Mouse (Mus musculus): ENCODE measurements at regions not wholly inside any gene's neighbourhood (a gene's known extent, or its start where the extent isn't known, plus 50 kb on each side); places are given as distances from the start of the nearest gene placed in this dataset.
"Not testable (repeated sequence)": the region's sequence is repeated elsewhere in the genome, so short reads cannot be mapped to it uniquely, and the experiment has no call there.

DNA sequence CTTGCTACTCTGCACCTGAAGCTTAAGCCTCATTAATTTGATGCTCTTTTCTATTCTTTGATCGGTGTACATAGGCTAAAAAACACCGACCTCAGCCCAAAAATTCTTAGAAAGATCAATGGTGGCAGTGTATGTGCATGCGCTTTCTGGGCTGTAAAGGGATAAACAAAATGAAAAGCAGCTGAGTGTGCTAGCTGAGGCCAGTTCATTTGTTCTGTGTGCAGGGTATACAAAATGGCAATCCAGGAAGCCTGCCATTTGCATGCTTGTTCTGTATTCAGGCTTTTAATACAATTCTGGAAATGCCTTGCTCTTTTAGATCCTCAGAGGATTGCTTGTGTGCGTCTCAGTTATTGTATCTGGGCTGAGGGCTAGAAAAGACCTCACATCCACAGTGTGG, 817.1 kb downstream of the Gm9195 start:
- ATAC-seq (replicated peaks; ENCODE audit: low FRiP score, low TSS enrichment, poor library complexity, severe bottlenecking), result no peak

DNA sequence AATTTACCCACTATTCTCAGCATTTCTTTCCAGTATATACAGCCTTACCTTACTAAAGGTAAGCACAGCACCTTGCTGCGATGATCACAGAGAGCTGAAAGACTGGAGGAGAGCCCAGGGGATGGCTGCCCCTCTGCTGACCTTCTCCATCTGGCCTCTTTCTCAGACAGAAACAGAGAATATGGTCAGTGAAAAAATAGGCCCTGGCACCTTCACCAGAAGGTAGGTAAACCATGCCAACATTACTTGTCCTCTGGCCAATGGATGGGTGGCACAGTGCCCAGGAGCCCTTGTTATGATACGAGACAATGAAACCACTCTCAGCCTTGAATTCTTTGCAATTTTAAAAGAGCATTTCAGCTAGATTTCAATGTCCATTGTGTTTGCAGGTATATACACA, 817.8 kb downstream of the Gm9195 start:
- ATAC-seq (replicated peaks; ENCODE audit: low FRiP score, low TSS enrichment, poor library complexity, severe bottlenecking), result no peak

DNA sequence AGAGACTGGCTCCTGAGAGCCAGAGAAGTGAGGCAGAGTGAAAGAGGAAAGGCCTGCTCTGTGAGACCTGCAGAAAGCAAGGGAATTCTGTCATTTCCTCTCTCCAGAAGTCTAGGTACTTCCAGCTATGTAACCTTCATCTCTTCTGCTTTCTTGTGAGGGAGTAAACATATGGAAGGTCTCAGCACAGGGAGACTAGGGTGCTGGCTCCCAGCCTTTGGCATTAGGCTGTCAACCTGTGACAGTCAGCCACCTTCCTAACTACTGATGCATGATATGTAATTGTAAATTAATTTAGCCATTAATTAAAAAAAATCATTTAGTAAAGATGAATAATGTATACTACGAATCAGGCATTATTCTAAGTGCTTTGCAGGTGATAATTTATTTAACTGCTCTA, 819.2 kb downstream of the Gm9195 start:
- no peak for ATAC-seq (replicated peaks; ENCODE audit: low FRiP score, low TSS enrichment, poor library complexity, severe bottlenecking)

DNA sequence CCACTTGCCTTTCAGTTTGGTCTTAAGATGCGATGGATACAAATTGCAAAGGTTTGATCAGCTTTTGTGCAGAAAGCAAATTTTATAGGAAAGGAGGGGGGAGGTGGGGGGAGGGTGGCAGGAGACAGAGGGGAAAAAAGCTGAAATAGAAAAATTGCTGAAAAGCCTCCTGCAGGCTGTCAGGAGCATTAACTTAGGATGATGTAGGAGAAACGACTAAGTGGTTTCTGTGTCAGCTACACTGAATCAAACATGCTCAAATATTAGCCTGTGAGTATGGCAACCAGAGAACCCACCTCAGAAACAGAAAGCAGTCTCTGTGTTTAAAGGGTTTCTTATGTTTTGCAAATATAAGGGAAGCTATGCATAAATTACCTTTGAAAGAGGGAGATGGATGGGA, 819.6 kb downstream of the Gm9195 start:
- no peak for ATAC-seq (replicated peaks; ENCODE audit: low FRiP score, low TSS enrichment, poor library complexity, severe bottlenecking)

DNA sequence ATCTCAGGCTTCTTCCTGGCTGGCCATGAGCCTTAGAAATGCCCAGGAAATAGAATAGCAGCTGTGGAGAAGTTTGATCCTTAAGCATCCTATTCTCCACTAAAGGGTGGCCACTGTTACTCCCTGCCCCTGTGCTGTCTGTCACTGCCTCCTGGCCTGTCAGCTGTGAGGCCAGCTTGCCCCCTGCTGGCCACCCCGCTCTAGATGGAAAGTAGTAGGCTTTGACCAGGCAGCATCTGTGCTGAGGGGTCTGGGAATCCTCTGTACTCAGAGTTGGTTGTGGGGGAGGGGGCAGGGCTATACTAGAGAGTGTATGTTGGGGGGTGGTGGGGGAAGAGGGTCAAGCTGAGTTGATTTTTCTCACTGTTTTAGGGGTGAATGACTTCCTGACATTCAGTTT, 821.2 kb downstream of the Gm9195 start:
- peak; percentile 71 for ATAC-seq (replicated peaks; ENCODE audit: low FRiP score, low TSS enrichment, poor library complexity, severe bottlenecking)

GRCm38 (mm10) chr14:71666656-71667055, 825.0 kb downstream of the Gm9195 start:
- no peak for ATAC-seq (replicated peaks; ENCODE audit: low FRiP score, low TSS enrichment, poor library complexity, severe bottlenecking)

DNA sequence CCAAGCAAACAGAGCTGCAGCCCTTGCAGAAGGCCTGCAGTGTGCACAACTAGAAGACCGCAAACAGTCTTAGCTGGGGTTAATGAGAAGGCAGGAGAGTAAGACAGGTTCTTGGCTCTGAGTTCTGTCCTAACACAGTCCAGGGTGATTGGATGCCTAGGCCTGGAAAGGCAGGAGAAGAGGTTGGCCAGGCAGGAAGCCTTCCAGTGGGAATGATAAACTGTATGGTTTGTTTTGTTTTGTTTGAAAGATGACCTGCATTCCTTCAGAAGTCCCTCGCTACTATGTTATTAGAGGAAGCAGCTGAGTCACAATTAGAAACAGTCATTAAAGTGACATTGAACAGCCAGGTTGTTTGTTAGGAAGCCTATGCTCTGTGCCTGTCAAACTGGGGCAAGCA, 831.5 kb downstream of the Gm9195 start:
- no peak for ATAC-seq (replicated peaks; ENCODE audit: low FRiP score, low TSS enrichment, poor library complexity, severe bottlenecking)

DNA sequence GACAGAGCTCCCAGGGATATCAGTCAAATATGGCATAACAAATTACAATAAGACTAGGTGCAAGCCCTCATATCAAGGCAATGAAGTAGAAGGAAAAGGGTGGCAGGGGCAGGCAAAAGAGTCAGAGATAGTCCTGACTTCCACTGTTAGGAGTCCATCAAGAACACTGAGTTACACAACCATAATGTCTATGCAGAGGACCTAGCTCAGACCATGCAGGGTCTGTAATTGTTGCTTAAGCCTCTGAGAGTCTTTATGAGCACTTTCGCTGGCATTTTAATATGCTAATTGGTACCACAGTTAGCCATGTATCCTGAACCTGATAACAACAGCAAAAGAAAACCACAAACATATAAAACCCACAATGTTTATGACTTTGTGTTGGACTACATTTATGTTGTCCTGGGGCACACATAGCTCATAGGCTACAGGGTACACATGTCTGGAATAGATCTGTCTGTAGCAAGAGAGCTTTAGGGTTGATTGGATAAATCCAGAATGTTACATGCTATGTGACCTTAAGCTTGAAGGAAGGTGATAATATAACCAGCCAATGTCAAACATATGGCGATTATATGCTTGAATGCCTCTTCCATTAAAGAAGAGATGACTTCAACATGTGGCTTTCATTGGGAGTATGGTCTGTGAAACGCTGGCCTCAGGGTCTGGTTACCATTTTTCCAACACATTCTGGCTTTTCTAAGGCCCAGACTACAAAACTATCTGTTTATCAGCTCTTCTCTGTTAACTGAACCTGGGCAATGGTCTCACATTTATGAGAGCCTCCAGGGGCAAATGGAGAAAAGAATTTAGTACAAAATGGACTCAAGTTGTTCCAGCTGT, 836.6 kb downstream of the Gm9195 start:
- no peak for ATAC-seq (replicated peaks; ENCODE audit: low FRiP score, low TSS enrichment, poor library complexity, severe bottlenecking)

GRCm38 (mm10) chr14:71642536-71642935, 849.1 kb downstream of the Gm9195 start:
- ATAC-seq (replicated peaks; ENCODE audit: low FRiP score, low TSS enrichment, poor library complexity, severe bottlenecking), result no peak

GRCm38 (mm10) chr14:71639083-71639482, 852.6 kb downstream of the Gm9195 start:
- no peak for ATAC-seq (replicated peaks; ENCODE audit: low FRiP score, low TSS enrichment, poor library complexity, severe bottlenecking)

GRCm38 (mm10) chr14:71635091-71635490, 856.5 kb downstream of the Gm9195 start:
- ATAC-seq (replicated peaks; ENCODE audit: low FRiP score, low TSS enrichment, poor library complexity, severe bottlenecking), result no peak

DNA sequence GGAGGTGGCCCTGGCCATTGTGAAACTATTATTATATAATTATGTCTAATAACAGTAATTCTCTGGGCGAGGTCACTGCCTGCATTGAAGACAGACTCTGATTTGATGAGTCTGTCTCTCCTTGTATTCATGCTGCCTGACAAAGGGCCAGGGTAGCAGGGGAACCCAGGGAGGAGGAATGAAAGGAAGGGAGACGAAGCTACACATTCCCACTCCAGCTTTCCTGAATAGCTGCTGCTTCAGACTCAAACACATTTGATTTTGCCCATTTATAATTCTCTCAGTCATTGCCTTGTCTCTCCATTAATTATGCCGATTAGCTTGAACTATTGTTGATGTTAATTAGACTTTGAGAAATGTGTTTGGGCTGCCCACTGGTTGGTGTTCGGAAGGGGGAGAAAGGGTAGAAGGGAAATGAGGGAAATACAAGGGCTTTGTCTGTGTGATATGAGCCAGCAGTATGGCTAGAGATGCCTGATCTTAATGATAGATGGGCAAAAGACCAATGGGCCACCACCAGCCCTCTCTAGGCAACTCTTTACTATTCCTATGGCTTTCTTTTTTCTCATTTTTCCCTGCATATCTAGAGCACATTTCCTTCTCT, 881.8 kb downstream of the Gm9195 start:
- no peak for ATAC-seq (replicated peaks; ENCODE audit: low FRiP score, low TSS enrichment, poor library complexity, severe bottlenecking)

GRCm38 (mm10) chr14:71603710-71604109, 887.9 kb downstream of the Gm9195 start:
- no peak for ATAC-seq (replicated peaks; ENCODE audit: low FRiP score, low TSS enrichment, poor library complexity, severe bottlenecking)

DNA sequence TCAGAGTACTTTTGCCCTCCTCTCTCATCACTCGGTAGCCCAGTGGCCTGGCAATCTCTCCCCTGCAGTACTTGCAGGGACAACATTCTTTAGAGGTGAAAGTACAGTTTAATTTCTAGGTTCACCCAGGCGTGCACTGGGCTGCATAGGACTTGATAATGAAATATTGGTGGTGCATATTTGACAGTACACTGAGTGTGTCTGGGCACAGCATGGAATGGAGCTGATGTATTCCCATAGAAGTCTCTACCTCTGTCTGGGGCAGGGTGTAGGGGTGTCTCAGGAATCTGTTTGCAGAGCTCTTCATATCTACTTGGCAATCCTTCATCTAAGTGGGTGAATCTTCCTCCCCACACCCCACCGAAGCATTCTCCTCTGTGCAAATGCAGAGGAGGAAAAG, 893.8 kb downstream of the Gm9195 start:
- ATAC-seq (replicated peaks; ENCODE audit: low FRiP score, low TSS enrichment, poor library complexity, severe bottlenecking), result no peak

DNA sequence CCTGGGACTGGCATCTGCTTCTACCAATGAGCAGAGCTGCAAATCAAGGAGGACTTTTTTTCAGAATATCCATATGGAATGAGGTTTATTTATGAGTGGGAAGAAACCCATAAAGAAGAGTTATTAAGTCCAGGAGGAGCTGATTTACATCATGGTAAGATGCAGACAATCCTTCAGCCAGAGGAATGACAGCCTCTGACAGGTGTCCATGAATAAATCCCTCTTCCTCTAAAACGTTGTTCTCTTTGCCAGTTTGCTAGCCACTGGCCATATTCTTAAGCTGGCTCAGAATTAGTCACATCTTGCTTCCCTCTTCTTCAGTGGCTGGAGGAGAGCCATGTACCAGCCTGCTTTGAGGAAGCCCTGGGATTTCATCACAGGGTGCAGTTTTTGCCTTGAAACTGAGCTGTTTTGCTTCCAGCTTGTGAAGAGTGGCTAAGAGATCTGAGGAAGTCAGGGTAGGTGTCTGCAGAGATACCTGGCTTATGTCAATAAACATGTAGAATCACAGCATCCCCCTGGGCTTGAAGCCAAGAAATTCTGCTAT, 902.9 kb downstream of the Gm9195 start:
- no peak for ATAC-seq (replicated peaks; ENCODE audit: low FRiP score, low TSS enrichment, poor library complexity, severe bottlenecking)

DNA sequence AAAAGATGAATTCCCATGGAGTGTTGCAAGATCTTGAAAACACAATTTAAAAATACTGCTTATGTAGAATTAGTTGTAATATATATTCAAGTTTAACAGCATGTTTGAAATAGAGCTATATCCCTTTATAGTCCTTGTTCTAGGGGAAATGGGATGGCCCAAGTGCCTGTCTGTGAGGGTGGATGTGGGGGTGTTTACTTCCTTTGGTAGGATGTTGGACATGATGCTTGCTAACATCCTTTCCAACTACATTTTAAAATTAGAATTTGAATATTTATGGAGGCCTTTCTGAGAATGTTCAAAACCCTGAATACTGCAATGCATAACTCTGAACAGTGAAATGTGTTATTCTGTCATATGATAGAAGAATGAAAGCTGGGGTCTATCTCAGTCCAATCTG, 903.6 kb downstream of the Gm9195 start:
- ATAC-seq (replicated peaks; ENCODE audit: low FRiP score, low TSS enrichment, poor library complexity, severe bottlenecking), result no peak

GRCm38 (mm10) chr14:71564816-71565215, 926.8 kb downstream of the Gm9195 start:
- ATAC-seq (replicated peaks; ENCODE audit: low FRiP score, low TSS enrichment, poor library complexity, severe bottlenecking), result no peak

- ATAC-seq (replicated peaks; ENCODE audit: low FRiP score, low TSS enrichment, poor library complexity, severe bottlenecking), result no peak
These were observed 929.7 kb downstream of the Gm9195 start for GRCm38 (mm10) chr14:71561906-71562305.

- not testable (repeated sequence) for ATAC-seq (replicated peaks; ENCODE audit: low FRiP score, low TSS enrichment, poor library complexity, severe bottlenecking)
These were observed 937.3 kb downstream of the Gm9195 start for GRCm38 (mm10) chr14:71554324-71554723.

DNA sequence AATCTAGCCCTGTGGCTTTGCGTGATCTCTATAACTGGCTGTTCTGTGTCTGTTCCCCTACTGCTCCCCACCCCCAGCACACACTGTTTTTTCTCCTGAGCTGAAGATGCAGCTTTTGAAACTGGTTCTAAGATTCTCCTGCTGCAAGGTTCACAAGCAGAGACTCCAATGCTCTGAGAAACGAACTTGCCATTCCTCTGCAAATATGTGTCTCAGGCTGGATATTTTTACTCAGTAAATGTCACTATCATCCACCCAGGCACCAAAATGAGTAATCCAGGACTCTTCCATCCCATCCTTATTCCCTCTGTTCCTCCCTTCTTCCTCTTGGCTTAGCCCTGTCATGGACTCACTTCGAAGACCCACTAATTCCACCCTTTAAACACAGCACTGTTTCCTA, 943.9 kb upstream of the Fam160b2 start:
- no peak for ATAC-seq (replicated peaks; ENCODE audit: low FRiP score, low TSS enrichment, poor library complexity, severe bottlenecking)

DNA sequence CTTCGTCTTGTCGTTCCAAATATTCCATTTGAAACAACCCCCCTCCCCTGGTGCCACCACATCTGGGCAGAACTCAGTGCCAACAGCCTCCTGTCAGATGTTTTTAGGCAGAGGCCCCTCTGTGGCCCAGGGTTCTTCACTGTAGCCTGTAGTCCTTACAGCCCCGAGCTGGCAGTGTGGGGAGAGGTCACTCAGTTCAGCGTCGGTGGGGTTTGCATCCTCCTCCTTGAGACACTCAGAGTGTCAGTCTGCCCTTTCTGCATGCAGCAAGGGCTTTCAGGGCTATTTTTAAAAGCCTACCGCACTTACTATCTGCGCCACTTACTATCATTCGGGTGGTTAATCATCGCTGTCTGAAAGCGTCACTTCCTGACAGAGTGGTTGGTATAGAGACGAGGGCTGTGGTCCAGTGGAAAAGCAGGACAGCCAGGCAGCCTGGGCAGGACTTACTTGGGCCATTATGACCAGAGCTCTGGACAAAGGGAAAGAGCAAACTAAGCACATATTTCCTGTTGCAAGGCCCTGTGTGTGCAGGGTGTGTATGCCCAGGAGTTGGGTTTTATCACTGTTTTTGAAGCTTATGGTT, 932.5 kb upstream of the Fam160b2 start:
- no peak for ATAC-seq (replicated peaks; ENCODE audit: low FRiP score, low TSS enrichment, poor library complexity, severe bottlenecking)

Measured in megakaryocyte-erythroid progenitor cell, adult 5-6 weeks (primary cell).